Mouse (Mus musculus) heart, adult 2 months (tissue): ENCODE measurements around the gene Gucy2c.

Experiments
- CTCF ChIP-seq: fragments of 200-600 bp; IDR thresholded peaks from 2 replicates; pipeline ENCODE4 v1.8.1; 2022; ENCODE audit warnings: antibody characterized with exemption, mild to moderate bottlenecking, moderate library complexity
- EP300 ChIP-seq: fragments of 200-500 bp; IDR thresholded peaks from 2 replicates; pipeline ENCODE4 v1.6.1; 2011; ENCODE audit warnings: low read depth, low read length, control low read depth; ENCODE audit not compliant: insufficient read depth
- POLR2A ChIP-seq: fragments of 200-500 bp; IDR thresholded peaks from 2 replicates; pipeline ENCODE4 v1.6.1; 2011; ENCODE audit warnings: mild to moderate bottlenecking, low read depth, low read length, control low read depth; ENCODE audit not compliant: insufficient read depth

DNA sequence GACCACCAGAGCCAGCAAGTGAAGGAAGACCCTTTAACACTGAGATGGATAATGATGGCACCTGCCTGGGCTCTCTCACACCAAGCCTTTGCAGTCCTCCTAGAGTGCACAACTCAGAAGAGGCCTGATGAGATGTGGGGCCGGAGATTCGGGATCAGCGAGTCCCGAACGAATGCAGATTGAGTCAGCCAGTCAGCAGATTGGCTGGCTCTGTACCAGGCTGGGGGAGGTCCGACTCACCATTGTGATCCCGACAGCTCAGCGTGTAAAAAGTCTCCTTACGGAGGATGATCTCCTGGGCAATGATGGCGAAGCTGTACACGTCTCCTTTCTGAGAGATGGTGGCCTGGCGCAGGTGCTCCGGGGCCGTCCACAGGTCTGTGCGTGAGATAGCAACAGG, 61.1 kb downstream of the Gucy2c start:
- TF ChIP-seq CTCF (no peak), POLR2A (no peak), EP300 (no peak)
